Mouse (Mus musculus): ENCODE data around the gene Srm.

DNA sequence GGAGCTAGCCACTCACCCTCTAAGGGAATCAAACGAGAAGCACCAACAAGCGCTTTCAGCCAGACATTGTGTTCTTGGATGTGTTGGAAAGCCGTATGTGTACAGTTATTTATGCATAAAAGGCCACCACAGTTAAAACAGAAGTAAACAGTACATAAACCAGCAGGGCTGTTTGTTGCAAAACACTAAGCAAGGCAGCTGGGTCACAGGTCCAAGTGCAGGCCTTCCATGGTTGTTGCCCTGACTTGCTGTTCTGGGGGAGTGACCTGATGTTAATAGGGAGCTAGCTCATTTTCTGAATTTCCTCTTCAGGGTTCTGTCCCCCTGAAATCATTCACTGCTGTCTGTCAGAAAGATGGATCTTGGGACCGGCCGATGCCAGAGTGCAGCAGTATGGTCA is 18.5 kb downstream of the Srm start:
- TF ChIP-seq CTCF (IDR thresholded peaks at IDR 0.05; ENCODE audit: borderline replicate concordance, control insufficient read depth, extremely low read depth, insufficient read depth, low read length, poor library complexity) (no peak), POLR2A (IDR thresholded peaks at IDR 0.05; ENCODE audit: control insufficient read depth, extremely low read depth, insufficient read depth, low read length, poor library complexity) (no peak)

Measured in thymus, adult 2 months (tissue).